Mouse (Mus musculus): Measurements from ENCODE around the gene Cfap58. TPM values are rescaled to one million over a fixed set of nuclear protein-coding genes. Genes with fewer than 3 reads are reported as not detected.

Cfap58 gene
- under 1 TPM in 1 of 2 experiments, not detected in 1; 0.13 TPM for polyA plus RNA-seq (2017; shearing (Covaris generic))

GRCm38 (mm10) chr19:47937443-47938406 is at the start of gene Cfap58:
TSS of gene Cfap58 (plus strand) at chr19:47937675.

GRCm38 (mm10) chr19:47919126-47919965 is 18.1 kb upstream of the Cfap58 start, which contains the start of the genes Cfap43 and Itprip:
TSS of gene Cfap43 (minus strand) at chr19:47919287.
TSS of gene Itprip (minus strand) at chr19:47919299.

Other genes starting within 250 kb of the Cfap58 start
- gene Col17a1, start 245.6 kb upstream of the Cfap58 start, polyA plus RNA-seq (2017; shearing (Covaris generic)): 1 to 10 TPM in 1 of 2 experiments, not detected in 1; 1.6 TPM
- 100 to 1,000 TPM; 156 to 157 TPM for gene Sfr1, start 206.0 kb upstream of the Cfap58 start, polyA plus RNA-seq (2017; shearing (Covaris generic))
- 10 to 100 TPM; 23.4 to 69.7 TPM for gene Gsto1, start 82.7 kb upstream of the Cfap58 start, polyA plus RNA-seq (2017; shearing (Covaris generic))
- gene Gsto2, start 72.1 kb upstream of the Cfap58 start, polyA plus RNA-seq (2017; shearing (Covaris generic)): under 1 TPM in 1 of 2 experiments, not detected in 1; 0.87 TPM
- under 1 TPM; 0.09 to 0.63 TPM for gene Cfap43, start 18.4 kb upstream of the Cfap58 start, polyA plus RNA-seq (2017; shearing (Covaris generic))
- gene Itprip, start 18.4 kb upstream of the Cfap58 start, polyA plus RNA-seq (2017; shearing (Covaris generic)): 10 to 100 TPM; 37.8 to 40.4 TPM